Mouse (Mus musculus): ENCODE results near the gene Oxsr1. TPM values are rescaled to one million over a fixed set of nuclear protein-coding genes. Genes with fewer than 3 reads are reported as not detected.

Gene Oxsr1
- polyA plus RNA-seq, 1 experiment, result 16.3 TPM

DNA sequence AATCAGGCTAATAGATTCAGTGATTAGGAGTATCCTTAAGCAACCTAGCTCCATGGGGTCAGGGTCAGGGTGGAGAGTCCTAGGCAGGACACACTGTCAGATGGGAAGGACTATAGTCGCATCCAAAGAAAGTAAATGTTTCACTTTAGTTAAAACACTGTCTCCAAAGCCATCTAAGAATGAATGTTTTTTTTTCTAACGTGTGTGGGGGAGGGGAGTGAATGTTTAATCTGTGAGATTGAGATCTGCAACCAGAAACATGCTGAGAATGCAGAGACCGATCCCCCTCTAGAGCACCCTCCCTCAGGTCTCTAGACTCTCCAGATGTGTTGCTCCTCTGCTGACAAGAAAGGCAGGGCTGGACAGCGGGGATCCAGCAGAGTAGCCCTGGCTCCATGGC, 115.1 kb downstream of the Oxsr1 start:
- TF ChIP-seq CTCF (conservative IDR thresholded peaks at IDR 0.05; ENCODE audit: insufficient read depth, insufficient read length, low read depth, low read length) (no peak), POLR2A (IDR thresholded peaks at IDR 0.05; ENCODE audit: low read depth, low read length) (no peak)
- WGBS, result 27% methylated on average over 4 of the region's 4 CpGs
- H3K27me3 ChIP-seq (replicated peaks; ENCODE audit: control insufficient read depth, insufficient read depth, low read length), result no peaks in the 10 kb centered on the region
- H3K27ac ChIP-seq (ENCODE audit: insufficient read depth, low read depth, low read length), result peak overlapping the region; percentile 89
- H3K4me1 ChIP-seq (ENCODE audit: control insufficient read depth, insufficient read depth, low read length), result peaks cover 13% of the 10 kb centered on the region
- no peaks in the 10 kb centered on the region for H3K36me3 ChIP-seq (ENCODE audit: control insufficient read depth, insufficient read depth, low read length)
- no peak overlapping the region for H3K4me3 ChIP-seq (ENCODE audit: insufficient read depth, low read depth, low read length)
- DNase-seq, result peak; percentile 92

GRCm38 (mm10) chr9:119206666-119207065, 115.6 kb downstream of the Oxsr1 start:
- H3K27me3 ChIP-seq (replicated peaks; ENCODE audit: control insufficient read depth, insufficient read depth, low read length), result no peaks in the 10 kb centered on the region
- 41% methylated on average over 2 of the region's 2 CpGs for WGBS
- DNase-seq, result peak; percentile 56
- H3K4me3 ChIP-seq (ENCODE audit: insufficient read depth, low read depth, low read length), result no peak overlapping the region
- H3K4me1 ChIP-seq (ENCODE audit: control insufficient read depth, insufficient read depth, low read length), result peaks cover 13% of the 10 kb centered on the region
- no peaks in the 10 kb centered on the region for H3K36me3 ChIP-seq (ENCODE audit: control insufficient read depth, insufficient read depth, low read length)
- TF ChIP-seq POLR2A (IDR thresholded peaks at IDR 0.05; ENCODE audit: low read depth, low read length), result no peak
- no peak for TF ChIP-seq CTCF (conservative IDR thresholded peaks at IDR 0.05; ENCODE audit: insufficient read depth, insufficient read length, low read depth, low read length)
- peak overlapping the region; percentile 65; the same call in 1 of the 2 replicates for H3K27ac ChIP-seq (ENCODE audit: insufficient read depth, low read depth, low read length)

DNA sequence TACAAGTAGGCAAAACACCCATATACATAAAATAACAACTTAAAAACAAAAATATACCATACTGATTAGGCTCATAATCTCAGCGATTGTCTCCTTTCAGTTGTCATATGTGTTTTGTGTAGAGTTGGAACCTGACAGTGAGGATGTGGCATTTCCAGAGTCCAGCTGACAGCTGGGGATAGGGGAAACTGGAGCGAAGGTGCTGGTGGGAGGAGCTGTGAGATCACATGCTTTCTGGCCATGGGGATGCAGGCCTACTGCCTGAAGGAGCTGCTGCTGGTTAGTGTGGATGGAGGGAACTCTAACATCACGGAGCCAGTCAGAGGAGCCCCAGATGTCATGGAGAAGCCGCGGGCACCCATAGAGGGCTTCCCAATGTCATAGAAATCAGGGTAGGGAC, 116.5 kb downstream of the Oxsr1 start:
- Histone ChIP-seq H3K36me3 (ENCODE audit: control insufficient read depth, insufficient read depth, low read length) (no peaks in the 10 kb centered on the region), H3K27me3 (replicated peaks; ENCODE audit: control insufficient read depth, insufficient read depth, low read length) (no peaks in the 10 kb centered on the region), H3K27ac (ENCODE audit: insufficient read depth, low read depth, low read length) (no peak overlapping the region), H3K4me1 (ENCODE audit: control insufficient read depth, insufficient read depth, low read length) (peaks cover 17% of the 10 kb centered on the region), H3K4me3 (ENCODE audit: insufficient read depth, low read depth, low read length) (no peak overlapping the region)
- DNase-seq, result peak; percentile 54
- no peak for TF ChIP-seq POLR2A (IDR thresholded peaks at IDR 0.05; ENCODE audit: low read depth, low read length)
- no peak for TF ChIP-seq CTCF (conservative IDR thresholded peaks at IDR 0.05; ENCODE audit: insufficient read depth, insufficient read length, low read depth, low read length)
- 74% methylated on average over 5 of the region's 5 CpGs for WGBS

DNA sequence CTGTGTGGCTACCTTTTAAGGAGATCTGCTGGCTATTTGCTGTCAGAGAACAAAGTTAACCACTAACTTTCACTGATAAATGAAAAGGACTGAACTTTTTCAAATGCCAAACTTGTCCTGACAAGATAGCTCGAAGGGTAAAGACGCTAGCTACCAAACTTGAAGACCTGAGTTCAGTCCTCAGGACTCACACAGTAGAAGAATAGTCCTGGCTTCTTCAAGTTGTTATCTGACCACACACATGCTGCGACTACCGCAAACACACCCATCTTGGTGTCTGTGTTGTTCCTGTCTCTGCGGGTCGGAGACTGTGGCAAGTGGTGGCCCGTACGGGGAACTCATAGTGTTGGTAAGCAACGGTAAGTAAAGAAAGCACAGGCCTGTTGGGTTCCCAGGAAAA, 118.6 kb downstream of the Oxsr1 start:
- H3K4me1 ChIP-seq (ENCODE audit: control insufficient read depth, insufficient read depth, low read length), result peaks cover 28% of the 10 kb centered on the region
- H3K36me3 ChIP-seq (ENCODE audit: control insufficient read depth, insufficient read depth, low read length), result no peaks in the 10 kb centered on the region
- no peak for TF ChIP-seq CTCF (conservative IDR thresholded peaks at IDR 0.05; ENCODE audit: insufficient read depth, insufficient read length, low read depth, low read length)
- DNase-seq, result peak; percentile 34
- 91% methylated on average over 9 of the region's 9 CpGs for WGBS
- no peak overlapping the region for H3K4me3 ChIP-seq (ENCODE audit: insufficient read depth, low read depth, low read length)
- no peaks in the 10 kb centered on the region for H3K27me3 ChIP-seq (replicated peaks; ENCODE audit: control insufficient read depth, insufficient read depth, low read length)
- no peak overlapping the region for H3K27ac ChIP-seq (ENCODE audit: insufficient read depth, low read depth, low read length)

GRCm38 (mm10) chr9:119201653-119202052, 120.6 kb downstream of the Oxsr1 start:
- Histone ChIP-seq H3K4me1 (ENCODE audit: control insufficient read depth, insufficient read depth, low read length) (peaks cover 23% of the 10 kb centered on the region), H3K27ac (ENCODE audit: insufficient read depth, low read depth, low read length) (peak overlapping the region; percentile 72), H3K27me3 (replicated peaks; ENCODE audit: control insufficient read depth, insufficient read depth, low read length) (no peaks in the 10 kb centered on the region), H3K36me3 (ENCODE audit: control insufficient read depth, insufficient read depth, low read length) (no peaks in the 10 kb centered on the region), H3K4me3 (ENCODE audit: insufficient read depth, low read depth, low read length) (peak overlapping the region; percentile 64)
- no peak for TF ChIP-seq POLR2A (IDR thresholded peaks at IDR 0.05; ENCODE audit: low read depth, low read length)
- WGBS, result 53% methylated on average over 5 of the region's 5 CpGs
- DNase-seq, result peak; percentile 48

DNA sequence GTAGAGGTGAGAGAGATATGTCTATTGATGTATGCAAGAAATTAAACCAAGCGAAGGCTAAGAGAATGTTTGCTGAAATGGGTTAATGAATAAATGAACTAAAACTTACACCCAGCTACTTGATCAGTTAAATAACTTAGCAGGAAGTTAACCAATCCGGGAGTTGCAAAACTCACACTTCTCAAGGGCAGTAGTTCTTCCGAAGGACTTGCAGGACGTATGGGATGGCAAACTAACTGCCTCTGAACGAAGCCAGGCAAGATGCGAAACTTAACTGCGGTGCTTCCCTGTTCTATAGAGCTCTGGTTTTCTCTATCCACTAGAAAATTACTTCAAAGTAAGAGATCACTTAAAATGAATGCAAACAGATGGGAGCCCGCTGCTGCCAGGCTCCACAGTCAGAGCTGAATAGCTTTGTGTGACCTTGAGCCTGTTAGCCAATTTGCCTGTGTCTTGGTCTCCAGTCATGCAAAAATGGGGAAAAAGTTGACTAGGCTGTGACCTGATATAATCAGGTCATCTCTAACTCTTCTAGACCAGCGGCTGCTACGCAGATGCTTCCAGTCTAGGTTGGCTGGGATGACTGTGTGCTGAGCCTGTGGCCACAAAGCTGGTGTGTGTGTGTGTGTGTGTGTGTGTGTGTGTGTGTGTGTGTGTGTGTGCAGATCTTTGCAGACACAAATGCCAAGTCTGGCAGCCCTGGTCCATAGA, 122.9 kb downstream of the Oxsr1 start:
- Histone ChIP-seq H3K4me1 (ENCODE audit: control insufficient read depth, insufficient read depth, low read length) (peaks cover 18% of the 10 kb centered on the region), H3K27me3 (replicated peaks; ENCODE audit: control insufficient read depth, insufficient read depth, low read length) (no peaks in the 10 kb centered on the region), H3K4me3 (ENCODE audit: insufficient read depth, low read depth, low read length) (no peak overlapping the region), H3K27ac (ENCODE audit: insufficient read depth, low read depth, low read length) (peak overlapping the region; percentile 80), H3K36me3 (ENCODE audit: control insufficient read depth, insufficient read depth, low read length) (no peaks in the 10 kb centered on the region)
- TF ChIP-seq POLR2A (IDR thresholded peaks at IDR 0.05; ENCODE audit: low read depth, low read length) (no peak), CTCF (conservative IDR thresholded peaks at IDR 0.05; ENCODE audit: insufficient read depth, insufficient read length, low read depth, low read length) (no peak)
- DNase-seq, result peak; percentile 77
- 23% methylated on average over 10 of the region's 10 CpGs for WGBS

- Histone ChIP-seq H3K36me3 (ENCODE audit: control insufficient read depth, insufficient read depth, low read length) (no peaks in the 10 kb centered on the region), H3K4me3 (ENCODE audit: insufficient read depth, low read depth, low read length) (no peak overlapping the region), H3K27ac (ENCODE audit: insufficient read depth, low read depth, low read length) (peak overlapping the region; percentile 49; the same call in 1 of the 2 replicates), H3K4me1 (ENCODE audit: control insufficient read depth, insufficient read depth, low read length) (no peaks in the 10 kb centered on the region; the same call in 1 of the 2 replicates), H3K27me3 (replicated peaks; ENCODE audit: control insufficient read depth, insufficient read depth, low read length) (no peaks in the 10 kb centered on the region)
- DNase-seq, result peak; percentile 94
- TF ChIP-seq POLR2A (IDR thresholded peaks at IDR 0.05; ENCODE audit: low read depth, low read length) (no peak), CTCF (conservative IDR thresholded peaks at IDR 0.05; ENCODE audit: insufficient read depth, insufficient read length, low read depth, low read length) (peak; percentile 96)
- WGBS, result 23% methylated on average over 11 of the region's 11 CpGs
These were observed 129.8 kb downstream of the Oxsr1 start for GRCm38 (mm10) chr9:119192202-119192990.

Other genes starting within 250 kb of the Oxsr1 start
- 11.3 and 11.8 TPM in 2 replicates for gene Plcd1, start 228.9 kb downstream of the Oxsr1 start, polyA plus RNA-seq (2012; rRNA removed)
- 30.3 and 38.7 TPM in 2 replicates for gene Dlec1, start 219.9 kb downstream of the Oxsr1 start, polyA plus RNA-seq (2012; rRNA removed)
- gene Acaa1b, start 165.3 kb downstream of the Oxsr1 start, polyA plus RNA-seq (2012; rRNA removed), result 417 and 424 TPM in 2 replicates
- 0.03 TPM in 1 of 2 replicates, not detected in the other for gene Gm47289, start 163.3 kb downstream of the Oxsr1 start, polyA plus RNA-seq (2012; rRNA removed)
- 156 and 213 TPM in 2 replicates for gene Slc22a13, start 113.3 kb downstream of the Oxsr1 start, polyA plus RNA-seq (2012; rRNA removed)
- gene Acaa1a, start 17.2 kb upstream of the Oxsr1 start, polyA plus RNA-seq (2012; rRNA removed), result 229 and 272 TPM in 2 replicates
- gene Myd88, start 19.0 kb upstream of the Oxsr1 start, polyA plus RNA-seq (2012; rRNA removed), result 16.4 and 17.4 TPM in 2 replicates
- 449 and 451 TPM in 2 replicates for gene Xylb, start 35.0 kb upstream of the Oxsr1 start, polyA plus RNA-seq (2012; rRNA removed)
- 1.7 and 2.1 TPM in 2 replicates for gene Slc22a14, start 43.1 kb upstream of the Oxsr1 start, polyA plus RNA-seq (2012; rRNA removed)
- gene Acvr2b, start 79.7 kb upstream of the Oxsr1 start, polyA plus RNA-seq (2012; rRNA removed), result 6.2 and 7.7 TPM in 2 replicates
- 1.7 and 2.2 TPM in 2 replicates for gene Exog, start 122.5 kb upstream of the Oxsr1 start, polyA plus RNA-seq (2012; rRNA removed)